Mouse (Mus musculus) induced T-regulatory cell, adult 2 months (primary cell): Measurements from ENCODE around the gene Ric8a.
"Not testable (repeated sequence)": the region's sequence is repeated elsewhere in the genome, so short reads cannot be mapped to it uniquely, and the experiment has no call there.

Source experiments
- DNase-seq: peaks from one replicate; pipeline ENCODE4 v3.0.0-alpha.2; 2012; ENCODE audit warnings: low read depth

Ric8a gene

DNA sequence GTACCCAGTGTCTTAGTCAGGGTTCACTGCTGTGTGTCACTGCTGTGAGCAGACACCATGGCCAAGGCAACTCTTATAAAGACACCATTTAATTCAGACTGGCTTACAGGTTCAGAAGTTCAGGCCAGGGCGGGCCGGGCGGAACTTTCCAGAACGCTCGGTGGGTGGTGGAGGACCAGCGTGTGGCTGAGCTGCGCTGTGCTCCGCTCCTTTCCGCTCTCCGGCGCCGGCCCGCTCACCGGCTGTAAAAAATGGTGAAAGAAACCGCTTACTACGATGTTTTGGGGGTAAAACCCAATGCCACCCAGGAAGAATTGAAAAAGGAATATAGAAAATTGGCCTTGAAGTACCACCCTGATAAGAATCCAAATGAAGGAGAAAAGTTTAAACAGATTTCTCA, 33.9 kb downstream of the Ric8a start:
- DNase-seq: not testable (repeated sequence)

DNA sequence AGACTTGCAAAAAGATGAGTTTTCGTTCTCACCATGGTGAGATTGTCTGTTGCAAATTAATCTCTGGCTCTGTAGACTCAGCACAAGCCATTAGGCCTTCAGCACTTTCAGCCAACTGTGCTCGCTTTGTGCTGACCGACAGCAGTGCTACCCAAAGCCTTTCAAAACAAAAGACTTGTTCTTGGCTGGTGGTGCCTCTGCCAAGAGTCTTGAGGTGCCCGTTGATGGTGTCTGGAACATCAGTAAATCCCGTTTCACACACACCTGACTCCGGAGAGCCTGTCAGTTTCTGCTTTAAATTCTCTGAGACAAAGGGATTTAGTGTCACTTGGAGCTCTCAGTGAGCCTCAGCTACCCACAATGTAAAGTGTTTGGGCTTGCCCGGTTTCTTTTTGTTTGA, 37.3 kb downstream of the Ric8a start:
- DNase-seq: no peak

- no peak for DNase-seq
These were observed 37.9 kb downstream of the Ric8a start for GRCm38 (mm10) chr7:140894611-140895010.

GRCm38 (mm10) chr7:140897863-140898262, 41.1 kb downstream of the Ric8a start:
- DNase-seq: no peak

DNA sequence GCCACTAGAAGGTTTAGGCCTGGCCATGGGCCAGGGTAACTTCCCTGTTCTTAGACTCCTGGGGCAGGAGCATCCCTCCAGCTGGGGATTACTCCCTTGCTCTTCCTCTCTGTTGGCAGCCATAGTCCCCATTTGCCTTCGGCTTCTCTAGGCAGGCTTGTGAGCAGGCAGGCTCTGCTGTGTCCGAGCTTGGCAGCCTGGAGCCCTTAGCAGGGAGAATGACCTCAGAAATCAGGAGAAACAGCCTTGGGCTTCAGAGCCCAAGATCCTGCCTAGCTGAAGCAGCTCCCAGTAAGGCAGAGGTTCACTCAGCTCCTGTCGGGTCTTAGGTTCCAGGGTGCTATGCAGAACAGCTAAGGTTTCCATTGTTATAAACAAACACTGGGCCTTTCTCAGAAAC, 42.4 kb downstream of the Ric8a start:
- DNase-seq: no peak

DNA sequence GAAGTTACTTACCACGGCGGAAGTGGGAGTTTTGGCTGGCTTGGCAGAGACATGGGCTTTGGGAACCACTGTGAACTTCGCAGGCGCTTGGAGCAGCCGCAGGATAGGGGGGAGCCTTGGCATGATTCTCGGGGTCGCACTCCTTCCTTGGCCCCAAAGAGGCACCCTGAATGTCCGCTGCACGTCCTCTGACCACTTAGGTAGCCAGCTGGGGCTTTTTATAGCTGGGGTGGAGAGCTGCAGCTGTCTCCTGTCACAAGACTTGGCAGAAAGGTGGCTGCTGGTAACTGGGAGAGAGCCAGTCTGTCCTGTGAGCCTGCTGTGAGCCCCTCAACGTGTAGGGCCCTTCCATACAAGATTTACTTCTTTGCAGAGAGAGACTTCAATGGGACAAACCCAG, 43.5 kb downstream of the Ric8a start, which contains the start of gene Cox8b:
Gene Cox8b, minus strand, starts transcription at position 227 of the 400 bp plus-strand sequence.
- DNase-seq: no peak

- DNase-seq: no peak
These were observed 45.5 kb downstream of the Ric8a start for GRCm38 (mm10) chr7:140902036-140902875.

DNA sequence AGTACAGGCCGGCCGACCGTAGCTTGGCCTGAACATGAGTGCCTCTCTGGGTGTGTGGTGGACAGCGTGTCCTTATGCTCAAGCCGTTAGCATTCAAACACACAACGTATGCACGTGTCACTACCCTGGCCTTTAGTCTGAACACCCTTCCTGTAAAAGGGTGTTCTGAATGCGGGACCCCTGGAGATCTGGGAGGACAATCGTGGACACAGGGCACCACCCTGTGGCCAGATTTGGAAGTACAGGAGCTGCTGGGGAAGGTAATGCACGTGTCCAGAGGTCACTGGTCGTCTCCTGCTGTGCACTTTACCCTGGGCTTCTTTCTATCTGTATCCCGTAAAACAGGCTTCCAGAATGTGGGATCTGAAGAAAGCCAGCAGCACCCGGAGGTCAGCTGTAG, 46.5 kb downstream of the Ric8a start:
- peak; percentile 80 for DNase-seq

- no peak for DNase-seq
These were observed 48.9 kb downstream of the Ric8a start for GRCm38 (mm10) chr7:140905642-140906081.

DNA sequence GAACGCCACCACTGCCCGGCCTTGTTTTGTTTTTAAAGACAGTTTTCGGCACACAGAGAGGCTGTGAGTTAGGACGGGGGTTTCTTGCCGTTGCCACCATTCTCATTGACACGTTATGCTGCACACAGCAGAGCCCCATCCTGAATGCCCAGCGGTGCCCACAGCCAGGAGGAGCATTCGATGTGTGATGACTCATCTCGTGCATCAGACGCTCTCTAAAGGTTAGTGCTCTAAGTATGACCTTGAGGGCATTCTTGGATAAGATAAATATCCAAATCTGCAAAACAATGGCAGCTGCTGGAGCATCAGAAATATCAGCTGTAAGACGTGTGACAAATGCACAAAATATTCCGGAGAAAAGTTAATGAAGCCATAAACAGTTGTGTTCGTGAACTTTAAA, 50.4 kb downstream of the Ric8a start:
- DNase-seq: no peak

- peak; percentile 41 for DNase-seq
These were observed 50.9 kb downstream of the Ric8a start for GRCm38 (mm10) chr7:140907697-140908096.

GRCm38 (mm10) chr7:140908181-140908580, 51.4 kb downstream of the Ric8a start:
- no peak for DNase-seq

- DNase-seq: peak; percentile 87
These were observed 51.9 kb downstream of the Ric8a start for GRCm38 (mm10) chr7:140908634-140909107.

- DNase-seq: no peak
These were observed 55.5 kb downstream of the Ric8a start for GRCm38 (mm10) chr7:140912293-140912692.

DNA sequence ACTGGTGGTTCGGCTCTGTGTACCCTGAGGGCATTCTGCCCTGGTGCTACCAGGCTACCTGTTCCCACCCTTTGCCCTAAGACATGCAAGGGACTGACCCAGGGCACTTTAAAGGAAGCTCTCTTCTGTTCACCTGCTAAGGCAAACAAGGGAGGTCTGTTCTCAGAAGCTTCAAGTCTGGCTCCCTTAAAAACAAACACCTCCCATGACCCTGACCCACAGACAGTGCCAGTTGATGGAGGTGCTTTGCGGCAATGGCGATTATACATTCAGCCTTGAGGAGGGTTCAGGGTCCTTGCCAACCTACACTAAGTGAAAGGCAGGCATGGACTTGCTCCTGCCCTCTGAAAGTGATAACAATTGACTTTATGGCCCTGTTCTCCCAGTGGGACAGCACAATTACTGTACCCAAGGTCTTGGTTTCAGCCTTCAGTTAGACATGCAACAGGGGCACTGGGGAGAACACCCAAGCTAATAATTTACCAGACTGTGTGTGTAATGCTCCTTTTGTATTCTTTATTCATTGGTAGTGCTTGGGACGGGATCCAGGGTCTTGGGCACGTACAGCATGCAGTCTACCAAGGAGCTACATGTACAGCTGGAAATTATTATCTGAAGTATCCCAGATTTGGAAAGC, 56.2 kb downstream of the Ric8a start:
- DNase-seq: no peak
